Mouse (Mus musculus) megakaryocyte, adult 5-6 weeks (primary cell): ENCODE measurements around the gene Cep78. TPM values are rescaled to one million over a fixed set of nuclear protein-coding genes. Genes with fewer than 3 reads are reported as not detected.

ENCODE experiments used
- ATAC-seq: 2 replicates; pipeline ENCODE4 v1.8.0; 2016; ENCODE audit warnings: mild to moderate bottlenecking, inconsistent platforms; ENCODE audit not compliant: poor library complexity, severe bottlenecking
- total RNA-seq, 2 experiments: library from RNA; stranded (forward) in 1 of 2; stranded (reverse) in 1 of 2; fragments of 153-499, 151-499 nt in 1 of 2; fragments of 221-1000, 200-1000 nt in 1 of 2; gene quantifications; 2 replicates each; pipeline versions ENCODE4 v1.2.3 to v1.2.4; 2015 to 2017

The Cep78 gene
- total RNA-seq, 2 experiments from 2014 or later = 11.7 to 13.8 TPM

DNA sequence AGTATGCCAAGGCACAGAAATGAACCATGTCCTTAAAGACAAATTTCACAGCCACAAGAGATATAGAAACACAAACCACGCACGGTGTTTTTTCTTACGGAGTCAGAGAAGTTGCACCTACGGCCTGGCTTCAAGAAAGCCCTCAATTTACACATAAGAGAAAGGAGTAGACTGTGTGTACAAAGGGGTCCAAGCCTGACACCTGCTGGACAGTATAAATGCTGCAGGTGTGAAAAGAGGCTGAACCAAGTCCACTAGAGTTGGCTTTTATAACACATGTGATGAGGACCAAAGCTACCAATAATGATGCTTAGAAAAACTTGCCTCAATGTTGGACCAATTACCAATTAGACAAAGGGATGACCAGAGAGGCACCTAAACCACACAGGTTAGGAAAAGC is 2.9 kb downstream of the Cep78 start:
- ATAC-seq = peak; percentile 62

DNA sequence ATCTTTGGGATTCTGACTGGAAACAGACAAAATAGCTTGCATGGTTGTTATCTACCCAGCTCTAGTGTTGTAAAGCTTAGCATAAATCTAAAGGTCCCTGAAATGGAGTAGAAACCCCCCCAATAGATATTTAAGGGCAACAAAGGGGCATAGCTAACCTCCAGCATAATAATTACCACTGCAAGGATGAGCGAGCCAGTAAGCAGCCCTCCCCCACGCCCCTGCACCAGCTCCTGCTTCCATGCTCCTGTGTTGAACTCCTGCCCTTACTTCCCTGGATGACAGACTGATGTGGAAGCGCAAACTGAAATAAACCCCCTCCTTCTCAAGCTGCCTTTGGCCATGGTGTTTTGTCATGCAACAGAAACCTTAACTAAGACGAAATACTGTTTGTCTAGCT is 11.4 kb downstream of the Cep78 start:
- no peak for ATAC-seq

DNA sequence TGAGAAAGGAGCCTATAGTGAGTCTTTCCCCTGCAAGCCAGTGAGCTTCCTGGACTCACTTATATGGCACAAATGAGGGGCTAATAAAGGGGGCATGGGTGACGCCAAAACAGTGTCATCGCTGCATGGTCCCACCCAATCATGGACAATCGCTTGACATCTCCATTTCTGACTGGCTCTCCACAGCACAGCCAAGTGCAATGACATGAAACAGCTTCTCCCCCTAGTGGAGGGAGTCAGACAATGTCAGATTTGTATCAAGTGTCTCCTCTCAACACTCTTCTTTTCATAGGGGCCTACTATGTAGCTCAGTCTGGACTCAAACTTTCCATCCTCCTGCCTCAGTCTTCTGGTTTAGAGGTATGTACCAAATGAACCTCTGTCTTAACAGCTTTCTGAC is 19.7 kb downstream of the Cep78 start:
- ATAC-seq = peak; percentile 71

DNA sequence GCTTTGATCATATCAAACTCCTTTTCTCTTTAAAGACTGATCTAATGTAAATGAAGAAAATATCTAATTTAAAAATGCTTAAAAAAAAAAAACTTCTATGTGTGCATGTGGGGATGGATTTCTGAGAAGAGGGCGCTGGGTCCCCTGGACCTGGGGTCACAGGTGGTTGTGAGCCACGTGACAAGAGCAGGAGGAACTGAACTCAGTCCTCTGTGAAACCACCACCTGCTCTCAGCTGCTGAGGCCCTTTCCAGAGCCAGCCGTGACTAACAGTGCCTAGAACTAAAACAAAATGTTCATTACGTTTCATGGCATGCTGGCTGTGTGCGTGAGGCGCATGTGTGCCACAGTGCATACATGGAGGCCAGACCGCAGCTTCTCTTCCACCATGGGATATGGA is 20.3 kb downstream of the Cep78 start:
- no peak for ATAC-seq

DNA sequence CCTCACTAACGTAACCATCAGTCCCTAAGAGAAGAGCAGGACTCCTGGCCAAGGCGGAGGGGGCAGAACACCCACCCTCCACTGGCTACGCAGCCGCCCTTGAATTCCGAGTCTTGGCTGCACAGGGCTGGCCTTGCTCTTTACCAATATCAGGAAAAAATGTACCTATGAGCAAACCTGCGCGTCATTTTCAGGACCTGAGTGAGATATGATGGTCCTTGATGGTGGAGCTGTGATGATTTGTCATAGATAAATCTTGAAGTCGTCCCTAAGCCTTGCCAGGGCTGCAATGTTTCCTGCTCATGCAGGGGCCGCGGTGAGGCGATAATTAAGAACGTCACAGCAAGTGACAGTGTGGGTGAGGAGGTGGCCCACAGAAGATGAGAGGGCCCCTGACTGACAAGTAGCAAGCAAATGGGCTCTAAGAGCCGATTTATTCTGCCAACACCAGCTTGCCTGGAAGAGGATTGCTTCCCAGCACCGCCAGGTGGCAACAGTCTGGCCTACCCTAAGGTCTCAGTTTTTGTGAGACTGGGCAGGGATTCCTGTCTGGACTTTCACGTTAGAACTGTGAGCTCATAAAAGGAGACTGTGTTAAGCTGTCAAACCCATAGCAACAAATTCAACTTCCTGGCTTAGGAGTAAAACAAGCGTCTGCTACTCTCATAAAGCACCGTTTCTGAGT is 21.6 kb downstream of the Cep78 start:
- ATAC-seq = no peak

DNA sequence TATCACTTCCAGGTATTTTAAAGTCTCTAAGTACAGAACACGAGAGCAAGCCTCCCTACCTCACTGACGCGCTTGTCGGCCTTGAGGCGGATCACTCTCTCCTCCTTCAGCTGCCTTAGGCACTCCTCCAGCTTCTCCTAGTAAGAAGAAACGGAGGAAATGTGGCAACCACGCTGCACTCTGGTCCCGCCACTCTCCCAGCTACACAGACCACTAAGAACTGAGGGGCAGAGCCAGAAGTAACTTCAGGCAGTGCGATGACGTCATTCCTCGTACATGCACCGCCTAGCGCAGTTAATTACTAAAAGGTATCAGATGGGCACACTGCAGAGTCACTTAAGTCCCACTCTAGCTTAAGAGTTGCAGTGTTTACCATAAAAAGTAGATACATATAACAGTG is 22.5 kb downstream of the Cep78 start:
- no peak for ATAC-seq

DNA sequence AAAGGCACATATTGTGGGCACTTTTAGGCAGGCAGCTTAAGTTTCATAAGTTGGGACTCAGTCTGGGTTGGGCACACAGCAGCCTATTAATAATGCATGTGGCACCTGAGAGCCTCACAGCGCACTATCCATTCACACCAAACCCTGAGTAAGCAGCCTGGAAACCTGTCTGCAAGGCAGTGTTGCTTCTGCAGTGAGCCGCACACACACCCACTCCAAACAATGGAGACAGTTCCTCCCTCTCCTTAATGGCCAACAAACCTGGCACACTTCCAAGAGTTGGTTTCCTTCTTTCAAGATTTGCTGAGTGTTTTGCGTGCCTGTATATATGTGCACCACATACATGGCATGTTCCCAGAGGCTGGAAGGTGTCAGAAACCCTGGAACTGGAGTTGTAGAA is 34.6 kb downstream of the Cep78 start:
- ATAC-seq = no peak

DNA sequence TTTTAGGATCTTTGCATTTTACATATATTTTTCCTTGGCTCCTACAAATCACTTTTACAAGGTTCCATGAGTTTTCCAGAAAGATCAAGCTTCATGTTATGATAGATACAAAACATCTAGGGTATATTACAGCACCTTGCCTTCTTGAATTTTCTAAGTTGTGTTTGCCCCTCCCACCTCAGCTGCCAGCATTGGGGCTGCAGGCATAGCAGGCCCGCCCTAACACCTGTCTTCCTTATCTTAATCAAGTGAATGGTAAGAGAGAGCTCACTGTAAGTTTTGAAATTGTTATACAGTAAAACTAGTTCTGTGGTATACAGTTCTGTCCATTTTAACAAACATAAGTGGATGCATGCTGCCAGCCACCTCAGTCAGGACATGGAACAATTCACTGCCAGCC is 35.9 kb downstream of the Cep78 start:
- ATAC-seq = no peak

DNA sequence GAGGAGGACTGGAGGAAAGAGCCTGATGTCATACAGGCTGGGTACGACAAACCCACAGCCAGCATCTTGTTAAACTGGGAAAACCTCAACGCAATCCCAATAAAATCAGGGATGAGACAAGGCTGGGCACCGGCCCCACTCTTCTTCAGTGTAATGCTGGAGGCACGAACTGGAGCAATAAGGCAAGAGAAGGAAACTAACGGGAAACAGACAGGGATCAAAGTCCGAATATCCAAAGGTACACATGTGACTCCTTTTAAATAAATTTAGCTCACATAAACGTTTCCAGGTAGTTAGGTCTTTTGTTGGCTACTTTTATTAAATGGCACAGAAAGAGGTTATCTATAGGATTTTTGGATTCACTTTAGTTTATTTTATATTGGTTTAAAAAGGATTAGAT is 36.4 kb downstream of the Cep78 start:
- ATAC-seq = no peak

DNA sequence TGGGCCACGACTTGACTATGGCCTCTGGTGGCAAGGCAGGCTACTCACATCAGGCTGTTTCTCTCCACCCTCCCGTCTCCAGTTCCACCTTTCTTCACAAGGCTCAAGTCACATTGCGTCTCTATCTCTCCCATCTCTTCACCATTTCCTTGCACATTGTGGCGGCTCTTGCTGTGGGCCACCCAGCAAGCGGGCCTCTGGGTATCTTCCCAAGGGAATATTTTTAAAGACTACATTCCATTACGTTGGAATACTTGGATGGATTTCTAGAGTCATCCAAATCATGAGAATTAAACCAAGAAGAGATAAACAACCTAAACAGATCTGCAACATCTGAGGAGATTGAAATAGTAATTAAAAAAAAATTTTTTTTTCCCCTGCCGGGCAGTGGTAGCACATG is 37.6 kb downstream of the Cep78 start, which contains the start of gene Psat1:
Gene Psat1 (minus strand): TSS at position 101 of the 400 bp plus-strand sequence.
- no peak for ATAC-seq

DNA sequence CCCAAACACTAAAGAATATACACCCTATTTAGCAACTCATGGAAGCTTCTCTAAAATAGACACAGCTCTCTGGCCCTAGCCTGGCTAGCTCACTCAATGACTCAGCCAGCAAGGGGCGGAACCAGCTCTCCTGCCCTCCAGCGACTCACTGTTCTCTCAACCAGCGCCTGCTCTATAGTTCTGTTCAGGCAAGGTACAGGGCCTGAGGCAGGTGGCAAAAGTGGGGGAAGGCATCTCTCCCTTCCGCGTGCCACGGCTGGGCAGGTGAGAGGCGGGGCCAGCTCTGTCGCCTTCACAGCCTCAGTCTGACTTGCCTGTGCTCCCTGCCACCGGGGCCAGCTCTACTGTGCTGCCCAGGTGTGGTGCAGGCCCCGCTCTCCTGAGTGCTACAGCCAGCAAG is 38.1 kb downstream of the Cep78 start:
- no peak for ATAC-seq

DNA sequence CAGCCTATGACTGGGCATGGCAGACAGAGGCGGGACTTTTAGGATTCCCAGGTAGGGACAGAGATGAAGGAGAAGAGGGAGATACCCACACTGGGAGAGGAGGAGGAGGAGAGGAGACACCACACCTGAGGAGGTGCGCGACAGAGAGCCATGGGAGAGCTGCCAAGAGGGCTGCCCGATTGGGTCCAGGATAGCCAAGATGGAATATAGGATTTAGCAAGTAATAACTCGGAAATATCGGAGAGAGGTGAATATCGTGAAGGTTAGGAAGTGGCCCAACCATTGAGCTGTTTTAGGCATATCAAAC is 41.7 kb downstream of the Cep78 start:
- ATAC-seq = no peak

DNA sequence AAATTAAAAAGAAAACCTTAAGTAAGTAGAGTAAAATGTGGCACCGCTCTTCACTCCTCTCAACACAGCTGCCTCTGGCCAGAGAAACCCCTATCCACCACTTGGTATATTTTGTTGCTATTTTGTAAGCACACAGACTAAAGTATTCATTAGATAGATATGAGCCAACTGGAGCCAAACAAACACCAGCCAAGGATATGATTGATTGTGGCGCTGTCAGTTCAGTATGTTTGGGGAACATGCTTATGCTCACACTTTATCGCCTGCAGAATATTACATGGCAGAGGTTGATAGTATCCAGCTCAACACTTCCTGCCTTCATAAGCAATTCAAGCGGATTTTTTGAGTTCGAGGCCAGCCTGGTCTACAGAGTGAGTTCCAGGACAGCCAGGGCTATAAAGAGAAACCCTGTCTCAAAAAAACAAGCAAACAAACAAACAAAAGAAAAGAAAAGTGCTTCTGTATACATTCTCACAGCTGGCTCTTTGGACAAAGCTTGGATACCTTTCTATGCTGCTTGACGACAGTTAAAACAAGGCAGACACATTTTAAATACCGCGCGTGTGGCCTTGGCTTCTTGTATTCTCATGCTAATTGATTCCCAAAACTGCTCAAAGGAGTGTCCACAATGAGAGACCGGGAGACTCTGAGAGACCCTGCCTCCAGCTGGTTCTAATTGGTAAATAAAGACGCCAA is 42.2 kb downstream of the Cep78 start:
- no peak for ATAC-seq

DNA sequence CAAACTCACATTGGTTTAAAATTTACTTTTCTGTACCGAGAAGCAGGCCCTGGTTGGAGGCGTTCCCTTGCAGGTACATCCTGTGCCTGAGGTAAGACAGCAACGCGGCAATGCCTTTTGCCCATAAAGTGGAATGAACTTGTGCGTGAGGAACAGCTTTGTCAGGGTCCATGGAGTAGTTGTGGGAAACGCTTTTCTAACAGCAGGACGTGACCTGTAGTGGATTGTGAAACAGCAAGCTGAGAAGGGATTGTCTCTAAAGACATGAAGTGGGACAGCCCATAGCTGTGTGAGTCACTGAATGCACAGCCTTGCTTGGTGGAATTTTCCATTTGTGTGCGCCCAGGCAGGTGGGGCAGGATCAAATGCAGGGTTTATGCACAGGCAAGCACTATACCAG is 43.4 kb downstream of the Cep78 start:
- ATAC-seq = no peak

DNA sequence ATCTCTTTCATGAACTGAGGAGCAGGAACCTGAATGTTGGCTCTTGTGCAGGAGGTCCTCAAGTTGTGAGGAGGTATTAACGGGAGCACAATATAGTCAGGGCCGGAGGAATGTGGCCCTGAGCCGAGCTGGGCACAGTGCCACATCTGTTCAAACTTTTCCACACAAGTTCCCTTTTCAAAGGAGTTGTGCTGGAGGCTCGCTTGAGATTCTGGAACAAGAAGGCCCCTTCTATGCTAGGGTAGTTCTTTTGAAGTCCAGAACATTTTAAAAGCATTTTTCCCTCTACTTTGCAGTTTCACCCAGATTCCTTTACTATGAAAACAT is 59.1 kb downstream of the Cep78 start:
- ATAC-seq = no peak

DNA sequence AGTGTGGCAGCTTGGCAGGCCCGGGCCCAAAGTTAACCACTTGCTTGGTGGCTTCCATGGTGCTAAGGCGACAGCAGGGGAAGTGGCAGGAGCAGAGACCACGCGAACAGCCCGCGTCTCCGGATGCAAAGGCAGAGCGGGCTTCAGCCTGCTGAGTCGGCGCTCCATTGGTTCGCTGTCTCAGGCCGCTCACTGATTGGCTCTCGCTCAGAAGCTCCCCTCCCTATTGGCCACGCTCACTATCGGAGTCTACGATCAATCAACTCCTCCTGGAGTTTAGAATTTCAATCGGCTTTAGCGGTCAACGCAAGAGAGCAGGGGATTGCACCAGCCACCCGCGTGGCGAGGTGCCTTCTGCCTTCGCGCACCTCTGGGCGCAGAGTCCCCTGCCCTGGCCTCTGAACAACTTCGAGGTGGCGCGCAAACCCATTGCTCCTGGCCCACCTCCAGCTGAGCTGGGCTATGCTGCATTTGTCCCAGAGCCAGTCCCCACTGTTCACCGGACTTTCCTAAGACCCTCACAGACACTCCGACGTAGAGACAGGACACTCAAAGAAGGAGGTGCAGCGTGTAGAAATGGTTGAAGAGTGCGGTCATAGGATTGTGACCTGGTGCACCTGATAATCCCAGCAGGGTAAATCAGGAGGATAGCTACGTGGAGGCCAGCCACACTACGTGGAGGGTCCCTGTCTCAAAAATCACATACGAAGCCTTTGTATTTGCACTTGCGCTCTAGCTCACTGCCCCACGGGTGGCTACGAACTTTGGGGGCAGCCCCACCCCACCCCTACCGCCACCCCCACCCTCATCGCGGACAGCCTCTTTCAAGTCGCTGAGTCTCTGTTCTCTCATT is 59.7 kb downstream of the Cep78 start:
- peak; percentile 93 for ATAC-seq

DNA sequence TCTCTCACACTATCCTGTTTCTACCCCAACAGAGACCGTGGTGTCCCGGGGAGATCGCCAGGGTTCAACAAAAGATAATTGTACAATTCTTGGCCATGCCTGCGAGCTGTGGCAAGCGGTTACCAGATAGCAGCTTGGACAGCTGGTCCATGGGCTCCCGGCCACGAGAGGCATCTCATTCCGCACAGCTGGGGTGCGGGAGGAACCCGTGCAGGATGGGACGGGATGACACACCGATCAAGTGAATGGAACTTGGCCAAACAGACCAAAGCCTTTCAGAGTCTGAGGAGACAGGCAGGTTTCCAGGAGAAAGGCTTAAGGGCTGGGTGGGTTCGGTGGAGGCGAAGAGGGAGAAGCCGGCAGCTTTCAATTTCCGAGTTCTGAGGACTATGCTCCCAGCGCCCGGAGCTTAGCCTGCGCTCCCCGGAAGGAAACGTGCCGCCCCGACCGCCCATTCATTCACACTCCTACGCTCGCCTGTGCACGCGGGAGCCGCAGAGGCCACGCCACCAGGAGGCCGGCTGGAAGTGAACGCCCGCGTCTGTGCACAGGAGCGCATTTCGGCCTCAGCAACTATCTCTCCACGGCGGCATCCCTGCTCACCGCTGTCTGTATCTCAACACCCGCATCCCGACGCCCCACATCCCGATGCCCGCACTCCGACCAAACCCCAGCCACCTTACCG is 60.5 kb downstream of the Cep78 start:
- peak; percentile 56 for ATAC-seq

DNA sequence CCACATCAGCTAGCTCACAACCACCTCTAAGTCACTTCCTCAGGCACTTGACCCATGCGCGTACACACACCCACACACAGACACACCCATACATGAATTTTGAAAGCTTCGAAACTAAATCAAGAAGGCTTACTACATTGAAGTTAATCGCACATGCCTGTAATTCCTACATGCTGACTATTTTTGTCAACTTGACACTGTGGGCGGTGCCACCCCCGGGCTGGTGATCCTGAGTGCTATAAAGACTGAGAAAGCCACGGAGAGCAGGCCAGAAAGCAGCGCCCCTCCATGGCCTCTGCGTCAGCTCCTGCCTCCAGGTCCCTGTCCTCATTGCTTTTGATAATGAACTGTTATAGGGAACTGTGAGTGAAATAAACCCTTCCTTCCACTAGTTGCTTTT is 61.4 kb downstream of the Cep78 start:
- peak; percentile 47 for ATAC-seq

DNA sequence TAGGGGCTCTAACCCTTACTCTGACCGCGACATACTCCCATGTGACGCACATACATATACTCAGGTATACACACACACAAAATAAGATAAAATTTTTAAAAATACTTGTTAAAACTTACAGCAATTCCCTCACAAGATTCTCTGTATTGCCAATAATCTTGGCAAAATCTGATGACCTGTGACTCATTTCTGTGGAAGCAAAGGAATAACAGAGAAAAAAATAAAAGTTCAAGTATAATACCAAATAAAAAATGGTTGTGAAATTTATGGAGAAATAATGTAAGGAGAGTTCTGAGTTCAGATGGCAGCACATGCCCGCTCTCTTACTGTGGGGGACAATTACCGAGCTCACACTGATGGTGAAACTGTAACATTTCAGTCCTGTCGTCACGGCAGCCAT is 65.5 kb downstream of the Cep78 start:
- no peak for ATAC-seq

DNA sequence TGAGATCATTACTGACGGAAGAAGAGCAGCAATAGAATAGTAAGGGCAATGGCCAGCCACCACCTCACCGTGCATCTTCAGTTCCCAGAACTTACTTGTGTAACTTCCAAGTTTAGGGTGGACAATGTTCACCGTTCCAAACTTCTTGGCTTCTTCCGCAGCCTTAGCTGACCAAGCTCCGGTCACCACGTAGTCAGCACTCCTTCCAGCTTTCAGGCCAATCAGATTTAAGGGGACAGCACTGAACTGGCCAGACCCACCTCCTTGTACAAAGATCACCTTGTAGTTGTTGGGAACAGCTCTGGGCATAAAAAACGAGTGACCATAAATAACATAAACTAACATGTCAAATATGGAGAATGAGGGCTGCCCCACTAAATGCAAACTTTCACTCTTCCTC is 66.7 kb downstream of the Cep78 start:
- no peak for ATAC-seq

DNA sequence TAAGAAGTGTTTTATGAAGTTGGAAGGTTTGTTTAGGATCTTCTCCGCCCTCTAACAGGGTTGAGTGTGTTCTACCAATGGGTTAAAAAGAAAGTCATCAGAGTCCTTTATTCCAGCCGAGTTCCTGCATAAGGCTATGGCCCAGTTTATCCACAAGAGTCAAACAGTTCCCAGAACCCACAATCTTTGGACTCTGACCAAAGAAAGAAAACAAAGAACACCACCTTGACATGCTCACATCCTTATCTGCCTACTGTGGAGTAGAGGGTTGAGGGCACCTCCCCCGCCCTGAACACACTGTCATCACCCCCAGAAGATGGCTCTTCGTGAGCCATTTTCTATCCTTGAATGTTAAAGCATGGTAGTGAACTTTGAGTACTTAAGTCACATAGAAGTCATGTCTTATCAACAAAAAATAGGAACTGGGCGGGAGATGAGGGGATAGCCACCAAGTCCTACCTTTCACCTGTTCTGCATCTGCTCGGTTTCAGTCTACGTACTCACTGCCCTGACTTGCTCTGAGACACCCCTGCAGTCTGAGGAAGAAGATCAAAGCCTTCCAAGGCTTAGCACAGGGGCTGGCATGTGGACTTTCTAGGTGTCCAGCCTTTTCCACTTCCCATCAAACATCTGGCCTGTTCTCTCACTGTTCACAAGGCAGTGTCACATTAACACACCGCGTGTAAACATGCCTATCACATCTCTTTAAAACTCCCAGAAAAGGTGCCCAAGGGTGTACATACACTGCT is 71.4 kb downstream of the Cep78 start:
- ATAC-seq = no peak
